Mouse (Mus musculus) urinary bladder, adult 18-20 months (tissue): Measurements from ENCODE around the gene P3h2.

Source experiments
- DNase-seq, 2 experiments: peaks; one replicate each; pipeline ENCODE4 v3.0.0; 2022; ENCODE audit warnings: low spot score in 2 of 2, mixed read lengths in 2 of 2

P3h2 gene

GRCm38 (mm10) chr16:26070376-26070775 is 35.2 kb downstream of the P3h2 start:
- no peak for DNase-seq

DNA sequence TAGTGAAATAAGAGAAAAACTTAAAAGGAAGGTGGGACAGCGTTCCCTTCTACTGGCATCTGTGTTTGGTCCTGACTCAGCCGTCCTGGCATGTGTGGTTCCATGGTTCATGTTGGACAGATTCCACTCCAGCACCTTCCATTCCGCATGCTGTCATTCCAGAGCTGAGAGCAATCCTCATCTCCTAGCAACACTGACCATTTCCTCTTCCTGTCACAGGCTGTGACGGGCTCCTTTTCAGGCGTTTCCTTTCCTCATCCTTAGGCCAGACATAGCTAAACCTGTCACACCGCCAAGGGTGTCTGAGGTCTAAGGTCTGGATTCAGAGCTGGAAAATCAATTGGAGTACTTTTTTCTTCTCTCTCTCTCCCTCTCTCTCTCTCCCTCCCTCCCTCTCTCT is 40.5 kb downstream of the P3h2 start:
- DNase-seq, result no peak

DNA sequence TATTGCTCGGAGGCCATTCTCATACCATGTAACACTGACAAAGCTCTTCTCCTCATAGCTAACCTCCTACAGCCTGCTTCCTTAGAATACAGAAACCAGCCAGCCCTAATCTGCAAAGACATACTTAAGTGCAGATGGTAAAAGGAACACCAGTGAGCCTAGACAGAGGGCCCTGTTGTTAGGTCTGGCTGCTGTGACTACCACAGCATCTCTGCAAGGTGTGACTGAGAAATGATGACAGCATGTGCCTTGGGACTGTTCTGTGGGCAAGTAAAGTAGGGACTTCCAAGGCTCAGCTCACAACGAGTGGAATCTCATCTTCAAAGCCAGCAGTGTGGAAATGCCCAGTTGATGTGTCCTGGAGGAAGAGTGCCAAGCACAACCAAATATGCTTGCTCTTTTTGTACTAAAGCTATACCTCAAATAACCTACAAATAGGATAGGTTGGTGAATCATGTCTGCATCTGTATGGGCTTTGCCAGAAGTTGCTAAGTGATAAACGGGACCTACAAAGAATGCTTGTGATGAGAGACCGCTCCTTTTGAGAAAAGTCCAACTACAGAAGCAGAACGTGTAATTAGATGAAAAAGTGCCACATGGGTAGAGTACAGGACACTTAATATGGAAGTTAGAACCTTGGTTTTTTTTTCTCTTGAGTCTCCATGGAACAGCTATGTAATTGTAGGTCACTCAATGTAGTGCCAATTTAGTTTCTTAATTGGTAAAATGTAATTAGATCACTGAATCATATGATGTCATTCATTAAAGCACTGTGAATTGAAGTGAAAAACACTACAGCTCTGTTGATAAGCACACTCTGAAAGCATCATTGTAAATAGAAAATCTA is 45.1 kb downstream of the P3h2 start:
- DNase-seq, result no peak

DNA sequence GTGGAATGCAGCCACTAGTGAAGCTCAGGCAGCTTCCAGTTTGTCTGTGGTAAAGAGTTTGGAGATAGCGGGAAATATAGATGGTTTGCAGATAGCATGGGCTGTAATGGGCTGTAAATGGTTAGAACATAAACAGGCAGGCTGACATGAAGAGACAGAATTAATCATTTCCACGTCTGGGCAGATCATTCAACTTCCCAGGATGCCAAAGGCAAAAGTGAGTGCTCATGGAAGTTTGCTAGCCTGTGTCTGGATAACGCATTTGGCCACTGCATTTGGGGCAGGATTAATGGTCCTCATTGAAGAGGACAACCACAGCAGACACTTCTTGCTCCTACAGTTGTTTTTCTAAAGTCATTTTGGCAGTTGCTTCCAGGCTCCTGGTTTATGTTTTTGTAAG is 52.0 kb downstream of the P3h2 start:
- DNase-seq, result no peak

DNA sequence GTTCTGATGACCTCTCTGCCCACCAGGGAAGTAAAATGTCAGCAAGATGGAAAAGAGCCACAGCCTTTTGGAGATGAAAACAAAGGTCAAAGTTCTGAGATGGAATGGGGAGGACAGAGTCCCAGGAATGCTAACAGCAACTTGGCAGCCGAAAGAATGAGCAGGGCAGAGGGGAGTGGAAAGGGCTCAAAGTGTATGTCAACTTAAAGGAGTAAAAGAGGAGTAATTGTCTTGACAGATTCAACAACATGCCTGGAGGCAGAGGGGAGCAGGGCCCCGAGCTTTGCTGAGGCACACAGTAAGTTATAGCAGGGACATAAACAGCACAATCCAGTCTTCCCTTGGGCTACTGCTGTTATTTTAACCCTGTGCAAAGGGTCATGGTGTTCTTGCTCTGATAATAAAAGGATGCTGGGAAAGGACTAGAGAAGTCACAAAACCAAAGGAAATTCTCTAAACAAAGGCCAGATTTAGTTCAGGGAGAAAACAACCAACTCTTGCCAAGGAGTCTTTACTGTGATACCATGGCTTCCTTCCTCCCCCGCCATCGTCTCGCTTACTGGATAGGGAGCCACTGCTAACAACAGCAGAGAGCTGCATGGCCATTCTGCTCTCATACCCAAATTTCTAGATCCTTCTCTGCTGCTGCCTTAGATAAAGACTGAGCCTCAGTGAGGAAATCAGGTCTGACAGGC is 56.0 kb downstream of the P3h2 start:
- no peak for DNase-seq

DNA sequence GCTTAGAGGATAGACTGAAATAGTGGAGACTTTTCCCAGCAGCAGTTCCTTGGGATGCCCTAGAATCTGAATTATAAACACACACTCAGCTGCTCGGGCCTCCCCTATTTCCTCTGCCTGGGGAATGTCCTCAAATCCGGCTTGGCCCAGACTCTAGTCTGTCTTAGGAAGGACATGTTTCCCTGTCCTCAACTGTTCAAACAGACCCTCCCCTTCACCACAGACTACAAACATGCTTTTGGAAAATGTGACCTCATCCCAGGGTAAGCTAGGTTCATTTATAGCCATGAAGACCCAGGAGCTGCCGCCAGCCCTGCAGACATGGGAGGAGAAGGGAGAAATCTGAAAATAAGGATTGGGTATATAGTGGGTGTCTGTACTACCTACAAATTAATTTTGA is 57.7 kb downstream of the P3h2 start:
- DNase-seq, result no peak

DNA sequence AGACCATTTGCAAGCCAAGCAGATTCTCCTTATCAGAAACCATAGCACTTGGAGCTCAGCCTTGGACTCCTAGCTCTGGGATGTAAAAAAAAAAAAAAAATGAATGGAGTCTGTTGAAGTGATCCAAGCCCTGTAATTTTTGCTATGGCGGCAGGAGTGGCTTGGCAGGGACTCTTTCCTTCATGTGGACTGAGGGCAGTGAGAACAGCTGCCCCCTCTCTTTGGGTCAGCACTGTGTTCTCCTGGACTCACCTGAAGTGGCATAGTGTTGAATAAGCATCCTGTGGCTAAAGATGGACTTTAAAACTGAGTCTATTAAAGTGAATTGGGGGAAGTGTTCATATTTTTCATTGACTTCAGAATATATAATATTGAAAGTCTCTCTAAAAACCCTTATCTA is 58.2 kb downstream of the P3h2 start:
- DNase-seq, result no peak

- no peak for DNase-seq
Measured at GRCm38 (mm10) chr16:26041929-26042303, 63.7 kb downstream of the P3h2 start.

GRCm38 (mm10) chr16:26041021-26041928 is 64.3 kb downstream of the P3h2 start:
- peak in 1 of 2 experiments; percentile 27 for DNase-seq

DNA sequence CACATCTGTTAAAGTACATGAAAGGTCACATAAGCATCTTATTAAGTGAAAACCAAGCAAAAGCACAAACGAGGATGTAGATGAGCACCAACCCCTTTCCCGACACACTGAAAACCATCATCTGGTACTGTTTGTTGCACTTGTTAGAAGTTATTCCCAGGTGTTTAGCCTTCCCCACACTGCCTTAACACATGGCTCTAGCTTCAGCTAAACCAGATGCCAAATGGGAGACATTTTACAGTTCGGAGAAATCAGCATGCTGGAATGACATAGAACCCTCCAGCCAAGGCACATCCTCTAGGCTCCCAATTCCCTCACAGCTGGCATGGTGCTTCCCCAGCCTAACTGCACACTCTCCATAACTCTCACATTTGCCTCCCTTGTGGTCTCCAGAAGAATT is 66.3 kb downstream of the P3h2 start:
- DNase-seq, result no peak

DNA sequence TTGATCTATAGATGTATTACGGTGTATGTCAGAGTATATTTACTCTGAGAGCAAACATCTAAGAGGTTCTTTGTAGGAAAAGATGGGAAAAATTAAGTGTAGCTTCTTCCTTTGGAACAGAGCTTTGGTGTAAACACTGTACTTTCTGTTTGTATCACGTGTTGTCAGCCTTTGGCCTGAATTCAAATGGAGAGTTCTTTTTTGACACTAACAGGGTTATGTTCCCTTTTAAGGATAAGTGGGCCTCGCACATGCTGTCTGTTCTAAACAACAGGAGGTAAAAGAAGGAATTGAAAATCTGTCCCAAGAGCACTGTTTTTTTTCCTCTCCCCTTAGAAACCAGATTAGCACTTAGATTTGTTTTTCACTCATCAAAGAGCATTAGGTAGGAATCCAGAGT is 70.1 kb downstream of the P3h2 start:
- no peak for DNase-seq

DNA sequence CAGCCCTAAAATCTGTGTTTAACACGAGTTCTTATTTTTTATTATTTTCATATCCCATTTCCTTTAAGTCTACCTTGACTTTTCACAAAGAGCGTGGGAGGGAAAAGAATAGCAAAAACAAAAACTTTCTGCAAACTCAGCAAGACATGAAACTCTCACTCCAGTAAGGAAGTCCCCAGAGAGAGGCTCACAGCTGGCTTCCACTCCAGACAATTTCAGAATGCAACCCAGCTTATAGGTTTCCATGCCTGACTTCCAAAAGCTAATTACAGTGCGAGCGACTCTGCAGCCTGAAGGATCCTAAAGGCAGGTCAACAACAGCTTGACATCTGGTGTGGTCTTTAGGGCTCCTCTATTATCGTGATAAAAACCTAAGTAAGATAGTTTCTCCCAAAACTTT is 70.5 kb downstream of the P3h2 start:
- no peak for DNase-seq

DNA sequence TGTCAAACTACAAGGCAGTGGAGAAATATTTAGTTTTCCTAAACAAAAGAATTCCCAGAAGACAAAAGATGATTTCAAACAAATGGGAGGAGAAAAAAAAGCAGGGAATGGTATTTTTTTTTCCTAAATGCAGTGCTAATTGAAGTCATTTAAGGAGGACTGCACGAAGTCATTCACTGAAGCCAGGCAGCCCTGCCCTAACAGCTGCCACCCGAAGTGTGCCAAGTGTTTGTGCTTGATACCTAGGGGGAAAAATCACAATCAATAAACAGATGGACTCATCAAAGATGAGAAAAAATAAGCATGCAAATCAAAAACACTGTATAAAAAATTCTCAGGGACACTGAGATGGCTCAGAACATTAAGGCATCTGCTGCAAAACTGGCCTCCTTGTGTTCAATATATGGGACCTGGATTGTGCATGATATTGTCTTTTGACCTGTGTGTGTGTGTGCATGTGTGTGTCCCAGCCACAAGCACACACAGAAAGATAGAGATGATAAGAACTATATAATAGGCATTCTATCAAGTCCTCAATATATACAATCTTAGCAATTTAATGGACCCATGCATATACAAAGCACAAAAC is 76.1 kb downstream of the P3h2 start:
- no peak for DNase-seq

DNA sequence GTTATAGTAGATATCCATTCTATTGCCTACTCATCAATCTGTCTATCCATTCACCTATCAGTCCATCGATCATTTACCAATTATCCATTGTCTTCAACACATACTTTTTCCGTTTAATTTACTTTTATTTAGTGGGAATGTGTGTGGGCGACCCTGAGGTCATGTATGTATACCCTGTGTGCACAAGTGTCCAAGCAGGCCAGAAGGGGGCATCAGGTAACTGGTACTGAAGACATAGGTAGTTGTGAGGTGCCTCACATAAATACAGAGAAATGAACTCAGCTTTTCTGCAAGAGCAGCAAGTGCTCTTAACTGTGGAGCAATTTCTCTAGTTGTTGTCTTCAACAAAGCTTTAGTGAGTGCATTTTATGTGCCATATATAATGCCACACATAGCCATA is 79.2 kb downstream of the P3h2 start:
- no peak for DNase-seq

DNA sequence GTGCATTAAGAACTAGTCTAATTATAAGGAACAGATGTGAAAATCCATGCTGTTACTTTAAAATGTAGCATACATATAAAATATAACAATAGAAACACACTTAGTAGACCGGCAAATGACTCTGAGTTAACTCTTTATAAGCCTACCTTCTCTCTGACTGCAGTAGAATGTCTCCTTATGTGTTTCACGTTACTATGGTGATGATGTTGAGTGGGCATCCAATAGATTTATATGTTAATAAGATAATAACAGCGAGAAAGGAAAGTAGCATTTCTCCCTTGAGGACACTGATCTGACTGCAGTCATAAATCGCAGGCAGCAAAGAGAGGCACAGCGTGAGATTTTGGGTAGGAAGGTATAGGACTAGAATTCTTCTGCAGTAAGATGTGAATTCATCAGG is 81.0 kb downstream of the P3h2 start:
- DNase-seq, result no peak

- no peak for DNase-seq
Measured at GRCm38 (mm10) chr16:26023352-26023751, 82.2 kb downstream of the P3h2 start.

- no peak for DNase-seq
Measured at GRCm38 (mm10) chr16:26021759-26022158, 83.8 kb downstream of the P3h2 start.

GRCm38 (mm10) chr16:26005811-26006210 is 99.8 kb downstream of the P3h2 start:
- no peak for DNase-seq

- no peak for DNase-seq
Measured at GRCm38 (mm10) chr16:26003261-26003660, 102.3 kb downstream of the P3h2 start.

- no peak for DNase-seq
Measured at GRCm38 (mm10) chr16:26002848-26003247, 102.7 kb downstream of the P3h2 start.

DNA sequence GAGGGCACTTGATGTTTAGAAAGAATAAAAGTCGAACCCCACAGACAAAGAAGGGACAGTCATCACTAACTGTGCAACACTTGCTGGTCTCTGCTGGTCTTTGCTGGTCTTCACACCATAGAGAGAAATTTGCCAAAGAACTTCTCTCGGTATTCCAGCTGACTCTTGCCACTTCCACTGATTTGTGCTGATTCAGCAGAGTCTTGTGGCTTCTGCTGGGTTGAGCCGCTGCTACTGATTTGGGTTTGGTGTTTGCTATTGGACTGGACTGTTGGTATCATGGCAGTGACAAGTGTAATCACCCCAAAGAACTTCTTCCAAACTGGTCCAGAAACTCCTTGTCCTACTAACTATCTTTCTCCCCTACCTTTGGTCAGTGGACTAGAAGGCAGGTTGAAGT is 111.0 kb downstream of the P3h2 start:
- no peak for DNase-seq

GRCm38 (mm10) chr16:25987221-25987620 is 118.4 kb downstream of the P3h2 start:
- DNase-seq, result no peak
